Mouse (Mus musculus) cerebellum, adult 2 months (tissue): ENCODE measurements around the gene Vgll4.

Experiments used
- CTCF ChIP-seq: fragments of 200-500 bp; IDR thresholded peaks from 2 replicates; pipeline ENCODE4 v1.5.1; 2011; ENCODE audit warnings: low read depth, mild to moderate bottlenecking, control low read depth, low read length, moderate library complexity, borderline replicate concordance; ENCODE audit not compliant: insufficient read depth
- POLR2A ChIP-seq: fragments of 200-500 bp; IDR thresholded peaks from 2 replicates; pipeline ENCODE4 v1.6.1; 2011; ENCODE audit warnings: low read length, control low read depth, borderline replicate concordance; ENCODE audit not compliant: insufficient read depth

DNA sequence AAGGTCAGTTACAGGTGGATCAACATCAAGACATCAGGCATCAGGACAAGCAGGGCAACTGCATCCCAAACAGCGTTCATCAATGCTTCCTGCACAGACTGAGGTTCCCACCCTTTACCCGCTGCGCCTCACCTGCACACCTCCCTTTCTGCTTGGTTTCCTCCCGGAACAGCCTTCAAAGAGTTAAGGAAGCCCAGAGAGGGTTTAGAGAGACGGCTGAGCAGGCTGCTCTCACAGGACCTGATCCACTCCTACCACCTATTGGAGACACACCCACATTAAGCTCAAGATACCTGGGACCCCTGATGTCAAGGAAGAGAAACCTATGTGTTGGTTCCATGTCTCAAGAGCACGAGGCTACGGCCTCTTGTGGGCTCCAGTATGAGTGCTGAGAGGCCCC lies 60.0 kb downstream of the Vgll4 start:
- TF ChIP-seq CTCF: no peak
- TF ChIP-seq POLR2A: no peak
